Mouse (Mus musculus) MEL (cell line): ENCODE measurements at regions not wholly inside any gene's neighbourhood (a gene's known extent, or its start where the extent isn't known, plus 50 kb on each side); places are given as distances from the start of the nearest gene placed in this dataset.

ENCODE experiments used
- DNase-seq: peaks from one replicate; pipeline ENCODE4 v3.0.0; 2011; ENCODE audit warnings: low read depth, low spot score
- H3K27ac ChIP-seq: 2 replicates; pipeline ENCODE4 v1.5.1; 2012; ENCODE audit warnings: low read depth, mild to moderate bottlenecking, control low read depth, low read length, moderate library complexity; ENCODE audit not compliant: control insufficient read depth
- H3K27me3 ChIP-seq, 2 experiments: fragments of 150-350 bp in 1 of 2; sonication (generic) in 1 of 2; 2 replicates each; pipeline ENCODE4 v1.6.1; 2012; ENCODE audit warnings: low read length in 2 of 2, mild to moderate bottlenecking in 2 of 2, improper control_type of control experiment in 1 of 2, moderate library complexity in 1 of 2; ENCODE audit not compliant: insufficient read depth in 2 of 2, control insufficient read depth in 1 of 2
- H3K36me3 ChIP-seq, 2 experiments: 2 replicates each; pipeline ENCODE4 v1.6.1; 2012 to 2014; ENCODE audit warnings: low read length in 2 of 2, improper control_type of control experiment in 1 of 2, inconsistent platforms in 1 of 2, mild to moderate bottlenecking in 1 of 2; ENCODE audit not compliant: insufficient read depth in 2 of 2, control insufficient read depth in 1 of 2
- H3K4me1 ChIP-seq, 2 experiments: fragments of 150-350 bp in 1 of 2; sonication (generic) in 1 of 2; 2 replicates each; pipeline ENCODE4 v1.6.1; 2012; ENCODE audit warnings: low read length in 2 of 2, improper control_type of control experiment in 1 of 2, mild to moderate bottlenecking in 1 of 2; ENCODE audit not compliant: insufficient read depth in 2 of 2, control insufficient read depth in 1 of 2
- H3K4me3 ChIP-seq, 2 experiments: fragments of 150-350 bp in 1 of 2; sonication (generic) in 1 of 2; 2 replicates each; pipeline ENCODE4 v1.5.1; 2012; ENCODE audit warnings: low read depth in 2 of 2, low read length in 2 of 2, mild to moderate bottlenecking in 2 of 2, moderate library complexity in 2 of 2, control low read depth in 1 of 2, improper control_type of control experiment in 1 of 2; ENCODE audit not compliant: control insufficient read depth in 1 of 2, insufficient read depth in 1 of 2
- H3K79me2 ChIP-seq: 2 replicates; pipeline ENCODE4 v1.6.1; 2012; ENCODE audit warnings: mild to moderate bottlenecking, low read length, moderate library complexity; ENCODE audit not compliant: control insufficient read depth, poor library complexity, insufficient read depth
- H3K9ac ChIP-seq: 2 replicates; pipeline ENCODE4 v1.6.1; 2012; ENCODE audit warnings: low read depth, mild to moderate bottlenecking, control low read depth, low read length, moderate library complexity; ENCODE audit not compliant: control insufficient read depth, poor library complexity, severe bottlenecking
- H3K9me3 ChIP-seq: fragments of 150-350 bp; sonication (generic); replicated peaks from 2 replicates; pipeline ENCODE4 v1.6.1; 2012; ENCODE audit warnings: mild to moderate bottlenecking, low read length, improper control_type of control experiment, moderate library complexity; ENCODE audit not compliant: insufficient read depth
- BHLHE40 ChIP-seq: IDR thresholded peaks from 2 replicates; pipeline ENCODE4 v1.6.1; 2012; ENCODE audit warnings: low read depth, mild to moderate bottlenecking, inconsistent platforms, low read length, improper control_type of control experiment, borderline replicate concordance
- CHD1 ChIP-seq: IDR thresholded peaks from 2 replicates; pipeline ENCODE4 v1.6.1; 2012; ENCODE audit warnings: low read depth, mild to moderate bottlenecking, inconsistent platforms, low read length, improper control_type of control experiment
- CHD2 ChIP-seq: IDR thresholded peaks from 2 replicates; pipeline ENCODE4 v1.6.1; 2011; ENCODE audit warnings: low read length, improper control_type of control experiment
- CTCF ChIP-seq, 3 experiments: IDR thresholded peaks in 2 of 3; conservative IDR thresholded peaks in 1 of 3; 2 replicates each; pipeline ENCODE4 v1.5.1; 2011 to 2012; ENCODE audit warnings: low read length in 3 of 3, low read depth in 2 of 3, mild to moderate bottlenecking in 2 of 3, improper control_type of control experiment in 1 of 3, inconsistent platforms in 1 of 3, mixed read lengths in 1 of 3, moderate library complexity in 1 of 3; ENCODE audit not compliant: control insufficient read depth in 1 of 3, insufficient read depth in 1 of 3, poor library complexity in 1 of 3, severe bottlenecking in 1 of 3
- E2F4 ChIP-seq: IDR thresholded peaks from 2 replicates; pipeline ENCODE4 v1.6.1; 2011; ENCODE audit warnings: low read depth, low read length, improper control_type of control experiment, borderline replicate concordance
- ELF1 ChIP-seq: IDR thresholded peaks from 2 replicates; pipeline ENCODE4 v1.6.1; 2014; ENCODE audit warnings: low read depth, mild to moderate bottlenecking, inconsistent platforms, low read length, improper control_type of control experiment, moderate library complexity
- EP300 ChIP-seq, 2 experiments: IDR thresholded peaks; 2 replicates each; pipeline ENCODE4 v1.6.1; 2011; ENCODE audit warnings: improper control_type of control experiment in 2 of 2, low read length in 2 of 2, low read depth in 1 of 2, mild to moderate bottlenecking in 1 of 2
- ETS1 ChIP-seq: IDR thresholded peaks from 2 replicates; pipeline ENCODE4 v1.6.1; 2012; ENCODE audit warnings: low read depth, mild to moderate bottlenecking, inconsistent platforms, low read length, improper control_type of control experiment, moderate library complexity
- GABPA ChIP-seq: IDR thresholded peaks from 2 replicates; pipeline ENCODE4 v1.6.1; 2012; ENCODE audit warnings: low read depth, mild to moderate bottlenecking, inconsistent platforms, low read length, improper control_type of control experiment, moderate library complexity
- GATA1 ChIP-seq: IDR thresholded peaks from 2 replicates; pipeline ENCODE4 v1.6.1; 2011; ENCODE audit warnings: low read depth, low read length, improper control_type of control experiment
- HCFC1 ChIP-seq: IDR thresholded peaks from 2 replicates; pipeline ENCODE4 v1.6.1; 2012; ENCODE audit warnings: low read depth, mild to moderate bottlenecking, inconsistent platforms, low read length, improper control_type of control experiment, moderate library complexity
- JUND ChIP-seq: IDR thresholded peaks from 2 replicates; pipeline ENCODE4 v1.6.1; 2011; ENCODE audit warnings: low read depth, mild to moderate bottlenecking, improper control_type of control experiment, low read length
- MAFK ChIP-seq: IDR thresholded peaks from 2 replicates; pipeline ENCODE4 v1.6.1; 2011; ENCODE audit warnings: low read depth, mild to moderate bottlenecking, low read length, improper control_type of control experiment, borderline replicate concordance
- MAX ChIP-seq: IDR thresholded peaks from 2 replicates; pipeline ENCODE4 v1.6.1; 2011; ENCODE audit warnings: low read length, improper control_type of control experiment
- MEF2A ChIP-seq: IDR thresholded peaks from 2 replicates; pipeline ENCODE4 v1.6.1; 2014; ENCODE audit warnings: low read depth, mild to moderate bottlenecking, inconsistent platforms, low read length, improper control_type of control experiment; ENCODE audit not compliant: poor library complexity, insufficient replicate concordance, severe bottlenecking; ENCODE audit errors: extremely low read depth
- MXI1 ChIP-seq: IDR thresholded peaks from 2 replicates; pipeline ENCODE4 v1.6.1; 2011; ENCODE audit warnings: mild to moderate bottlenecking, low read depth, low read length, improper control_type of control experiment
- NELFE ChIP-seq: IDR thresholded peaks from 2 replicates; pipeline ENCODE4 v1.6.1; 2011; ENCODE audit warnings: low read depth, low read length, improper control_type of control experiment
- NRF1 ChIP-seq: IDR thresholded peaks from 2 replicates; pipeline ENCODE4 v1.6.1; 2014; ENCODE audit warnings: low read depth, mild to moderate bottlenecking, inconsistent platforms, low read length, improper control_type of control experiment, moderate library complexity; ENCODE audit not compliant: poor library complexity, insufficient read depth, severe bottlenecking
- POLR2AphosphoS2 ChIP-seq: IDR thresholded peaks from 2 replicates; pipeline ENCODE4 v1.6.1; 2011; ENCODE audit warnings: low read length, improper control_type of control experiment
- RAD21 ChIP-seq: IDR thresholded peaks from 2 replicates; pipeline ENCODE4 v1.6.1; 2011; ENCODE audit warnings: mild to moderate bottlenecking, low read depth, low read length, improper control_type of control experiment
- RCOR1 ChIP-seq: IDR thresholded peaks from 2 replicates; pipeline ENCODE4 v1.6.1; 2012; ENCODE audit warnings: low read depth, mild to moderate bottlenecking, inconsistent platforms, low read length, improper control_type of control experiment
- SIN3A ChIP-seq: IDR thresholded peaks from 2 replicates; pipeline ENCODE4 v1.6.1; 2012; ENCODE audit warnings: low read length, improper control_type of control experiment, inconsistent platforms
- SMC3 ChIP-seq: IDR thresholded peaks from 2 replicates; pipeline ENCODE4 v1.6.1; 2011; ENCODE audit warnings: low read depth, low read length, improper control_type of control experiment
- TAL1 ChIP-seq: IDR thresholded peaks from 2 replicates; pipeline ENCODE4 v1.6.1; 2012; ENCODE audit warnings: mild to moderate bottlenecking, inconsistent platforms, low read length, moderate library complexity, mixed read lengths
- TBP ChIP-seq: IDR thresholded peaks from 2 replicates; pipeline ENCODE4 v1.8.0; 2011; ENCODE audit warnings: low read depth, low read length, improper control_type of control experiment
- TCF12 ChIP-seq: IDR thresholded peaks from 2 replicates; pipeline ENCODE4 v1.6.1; 2014; ENCODE audit warnings: low read depth, mild to moderate bottlenecking, inconsistent platforms, low read length, improper control_type of control experiment, moderate library complexity
- USF2 ChIP-seq, 2 experiments: IDR thresholded peaks; 2 replicates each; pipeline ENCODE4 v1.6.1; 2011 to 2012; ENCODE audit warnings: improper control_type of control experiment in 2 of 2, low read length in 2 of 2, borderline replicate concordance in 1 of 2, inconsistent platforms in 1 of 2, low read depth in 1 of 2, mild to moderate bottlenecking in 1 of 2; ENCODE audit not compliant: insufficient read depth in 1 of 2
- ZC3H11A ChIP-seq: IDR thresholded peaks from 2 replicates; pipeline ENCODE4 v1.6.1; 2012; ENCODE audit warnings: low read depth, mild to moderate bottlenecking, inconsistent platforms, low read length, improper control_type of control experiment
- ZMIZ1 ChIP-seq: IDR thresholded peaks from 2 replicates; pipeline ENCODE4 v1.6.1; 2012; ENCODE audit warnings: low read depth, mild to moderate bottlenecking, inconsistent platforms, low read length, improper control_type of control experiment, moderate library complexity
- ZNF384 ChIP-seq: IDR thresholded peaks from 2 replicates; pipeline ENCODE4 v1.6.1; 2012; ENCODE audit warnings: low read depth, mild to moderate bottlenecking, inconsistent platforms, low read length, improper control_type of control experiment

- H3K27me3 ChIP-seq, result no peaks in the 10 kb centered on the region; a peak in 2 of 4 replicates
- no peaks in the 10 kb centered on the region for H3K4me1 ChIP-seq
- H3K36me3 ChIP-seq, result no peaks in the 10 kb centered on the region
- no peak overlapping the region for H3K27ac ChIP-seq
- no peaks in the 10 kb centered on the region for H3K9me3 ChIP-seq
- no peaks in the 10 kb centered on the region for H3K79me2 ChIP-seq
- no peak overlapping the region for H3K4me3 ChIP-seq
- no peak overlapping the region for H3K9ac ChIP-seq
- TF ChIP-seq NRF1 (no peak), ETS1 (no peak), TBP (no peak), ZMIZ1 (no peak), HCFC1 (no peak), TCF12 (no peak), ZC3H11A (no peak), CHD2 (no peak), SIN3A (no peak), GATA1 (no peak), BHLHE40 (no peak), NELFE (no peak), EP300 (IDR thresholded peaks at IDR 0.05; ENCODE audit: low read depth in 1 of 2, low read length in 2 of 2) (no peak), MAFK (no peak), TAL1 (no peak), ELF1 (no peak), RAD21 (no peak), RCOR1 (no peak), ZNF384 (no peak)
- DNase-seq, result no peak
Observed at GRCm38 (mm10) chr5:73804556-73805230, 153.5 kb downstream of the Spata18 start.

- TF ChIP-seq CHD1, result no peak
- TF ChIP-seq USF2 (IDR thresholded peaks at IDR 0.05; ENCODE audit: borderline replicate concordance in 1 of 2, insufficient read depth in 1 of 2, low read depth in 1 of 2, low read length in 2 of 2), result no peak
- no peak for TF ChIP-seq GABPA
- TF ChIP-seq ZNF384, result no peak
- TF ChIP-seq GATA1, result no peak
- no peak for TF ChIP-seq E2F4
- TF ChIP-seq MAX, result no peak
- TF ChIP-seq SMC3, result no peak
- TF ChIP-seq POLR2AphosphoS2, result no peak
- TF ChIP-seq EP300 (IDR thresholded peaks at IDR 0.05; ENCODE audit: low read depth in 1 of 2, low read length in 2 of 2), result no peak
- no peak for TF ChIP-seq ZC3H11A
- TF ChIP-seq HCFC1, result no peak
- no peak for TF ChIP-seq MEF2A
- TF ChIP-seq JUND, result no peak
- TF ChIP-seq MXI1, result no peak
- TF ChIP-seq RCOR1, result no peak
- TF ChIP-seq TCF12, result no peak
- no peak for TF ChIP-seq NRF1
- TF ChIP-seq CTCF (IDR thresholded peaks at IDR 0.05 in 2 of 3, conservative IDR thresholded peaks at IDR 0.05 in 1 of 3; ENCODE audit: control insufficient read depth in 1 of 3, insufficient read depth in 1 of 3, low read depth in 2 of 3, low read length in 3 of 3, poor library complexity in 1 of 3, severe bottlenecking in 1 of 3), result no peak
- TF ChIP-seq ELF1, result no peak
- TF ChIP-seq, all 39 proteins: peak for 0
- no peak overlapping the region for H3K27ac ChIP-seq
Observed at GRCm38 (mm10) chr5:73810660-73811059, 159.5 kb downstream of the Spata18 start.

More at GRCm38 (mm10) chr5:73810660-73811059, 159.5 kb downstream of the Spata18 start:
- Histone ChIP-seq H3K9me3 (no peaks in the 10 kb centered on the region), H3K9ac (no peak overlapping the region), H3K27me3 (peaks cover 0 to 7% of the 10 kb centered on the region in 2 experiments; a peak in 2 of 4 replicates), H3K36me3 (no peaks in the 10 kb centered on the region), H3K4me3 (no peak overlapping the region), H3K4me1 (no peaks in the 10 kb centered on the region), H3K79me2 (no peaks in the 10 kb centered on the region)
- no peak for DNase-seq
